Mouse (Mus musculus): Measurements from ENCODE around the gene Fras1.

- TF ChIP-seq CTCF (IDR thresholded peaks at IDR 0.05; ENCODE audit: low read depth, low read length), result no peak
- TF ChIP-seq GATA1 (IDR thresholded peaks at IDR 0.05; ENCODE audit: borderline replicate concordance, low read length), result no peak
Observed at GRCm38 (mm10) chr5:96804813-96805212, 431.1 kb downstream of the Fras1 start.

All from G1E (cell line).